Mouse (Mus musculus) inflammation-experienced regulatory T-cells, adult 6 months (primary cell): ENCODE results near the gene Itgb3bp. TPM values are rescaled to one million over a fixed set of nuclear protein-coding genes. Genes with fewer than 3 reads are reported as not detected.

ENCODE experiments used
- ATAC-seq: one replicate; pipeline ENCODE4 v1.8.0; 2017
- polyA plus RNA-seq, 3 experiments: library from polyadenylated mRNA; unstranded; fragments of 100-300 nt; shearing (Covaris generic); gene quantifications; one replicate each; pipeline ENCODE4 v1.2.1; 2017

Itgb3bp gene
- polyA plus RNA-seq: 10 to 100 TPM; 26.1 to 35.5 (median 26.5) TPM

DNA sequence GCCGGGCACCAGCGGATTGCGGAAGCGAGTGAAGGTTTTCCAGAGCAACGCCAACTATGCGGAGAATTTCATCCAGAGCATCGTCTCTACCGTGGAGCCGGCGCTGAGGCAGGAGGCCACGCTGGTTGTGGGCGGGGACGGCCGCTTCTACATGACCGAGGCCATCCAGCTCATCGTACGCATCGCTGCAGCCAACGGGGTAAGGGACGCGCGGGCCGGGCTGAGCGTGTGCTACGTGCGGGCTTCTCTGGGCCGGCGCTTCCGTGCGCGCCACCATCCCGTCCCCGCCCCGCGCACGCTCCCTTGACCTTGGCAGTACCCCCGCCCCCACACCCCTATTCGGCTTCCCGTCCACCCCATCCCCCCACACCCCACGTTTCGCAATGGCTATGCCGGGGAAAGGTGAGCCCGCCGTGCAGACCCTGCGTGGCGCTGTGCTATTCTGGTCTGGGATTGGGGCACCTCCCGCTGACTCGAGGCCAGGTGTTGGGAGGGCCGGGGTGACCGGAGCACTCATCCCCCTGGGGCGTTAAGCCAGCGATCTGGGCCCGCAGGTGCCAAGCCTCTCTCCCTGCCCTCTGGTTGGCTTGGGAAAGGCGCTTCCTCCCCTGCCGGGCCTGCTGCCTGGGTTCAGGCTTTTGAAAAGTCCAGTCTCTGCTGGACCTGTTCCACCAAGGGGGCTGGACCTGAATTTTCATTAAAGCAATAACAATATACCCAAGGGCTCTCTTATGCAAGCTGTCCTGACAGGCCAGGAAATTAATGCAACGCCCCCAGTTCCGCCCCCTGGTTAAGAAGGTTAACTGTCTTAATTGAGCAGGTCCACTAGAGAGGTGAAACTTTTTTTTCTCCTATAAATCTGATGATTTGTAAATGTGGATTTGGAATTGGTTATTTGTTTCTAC lies at the start of gene Itgb3bp:
Gene Itgb3bp, minus strand, starts transcription at position 201 of the 905 bp plus-strand sequence.
- peak; percentile 53 for ATAC-seq

DNA sequence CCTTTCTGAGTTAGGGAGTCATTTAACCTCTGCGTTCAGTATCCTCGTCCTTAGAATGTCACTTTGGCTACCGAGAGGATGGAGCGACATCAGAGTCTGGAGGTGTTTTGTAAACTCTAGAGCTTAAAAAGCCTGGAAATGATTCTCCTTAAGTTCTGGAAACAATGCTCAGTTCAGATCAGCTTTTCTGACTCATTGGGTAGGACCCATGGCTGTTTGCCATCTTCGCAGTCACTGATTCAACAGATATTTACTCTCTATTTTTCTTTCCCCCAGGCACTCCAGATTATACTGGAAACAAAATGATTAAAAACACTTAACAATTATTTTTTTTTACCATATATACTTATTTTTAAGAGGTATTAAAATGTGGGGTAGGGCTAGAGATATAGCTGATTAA lies 49.7 kb upstream of the Itgb3bp start:
- ATAC-seq: no peak

DNA sequence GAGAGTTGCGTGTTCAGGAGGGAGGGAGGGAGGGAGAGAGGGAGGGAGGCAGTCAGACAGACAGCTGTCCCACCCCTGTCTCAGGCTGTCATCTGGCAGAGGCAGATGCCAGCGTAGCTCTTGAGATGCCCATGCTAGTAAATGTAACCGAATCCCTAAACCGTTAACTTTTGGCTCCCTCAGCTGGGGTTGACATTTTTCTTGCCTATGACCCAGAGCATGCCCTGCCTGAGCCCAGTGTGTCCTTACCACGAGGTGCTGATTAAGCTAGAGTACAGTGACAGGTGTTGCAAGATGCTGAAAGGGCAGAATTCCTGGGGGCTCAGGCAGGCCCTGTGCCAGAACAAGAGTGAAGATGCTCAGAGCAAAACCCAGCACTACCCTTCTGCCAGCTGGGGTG lies 44.8 kb upstream of the Itgb3bp start:
- no peak for ATAC-seq

DNA sequence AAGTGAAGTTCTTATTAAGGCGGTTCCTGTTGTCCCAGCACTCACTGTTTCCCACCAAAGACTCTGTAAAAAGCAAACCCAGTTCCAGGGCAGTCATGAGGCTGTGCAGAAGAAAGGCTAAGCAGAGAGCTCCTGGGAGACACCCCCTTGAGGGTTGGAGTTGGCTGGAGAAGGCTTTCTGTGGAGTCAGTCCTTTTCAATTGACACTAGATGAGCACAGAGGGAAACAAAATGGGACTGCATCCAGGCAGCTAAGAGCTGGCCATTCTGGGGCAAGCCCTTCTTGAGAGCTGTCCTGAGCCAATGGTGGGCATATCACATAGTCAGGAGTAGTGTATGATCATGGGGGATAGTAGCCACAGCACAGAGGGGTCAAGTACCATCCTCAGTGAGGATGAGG lies 44.3 kb upstream of the Itgb3bp start:
- ATAC-seq: no peak

DNA sequence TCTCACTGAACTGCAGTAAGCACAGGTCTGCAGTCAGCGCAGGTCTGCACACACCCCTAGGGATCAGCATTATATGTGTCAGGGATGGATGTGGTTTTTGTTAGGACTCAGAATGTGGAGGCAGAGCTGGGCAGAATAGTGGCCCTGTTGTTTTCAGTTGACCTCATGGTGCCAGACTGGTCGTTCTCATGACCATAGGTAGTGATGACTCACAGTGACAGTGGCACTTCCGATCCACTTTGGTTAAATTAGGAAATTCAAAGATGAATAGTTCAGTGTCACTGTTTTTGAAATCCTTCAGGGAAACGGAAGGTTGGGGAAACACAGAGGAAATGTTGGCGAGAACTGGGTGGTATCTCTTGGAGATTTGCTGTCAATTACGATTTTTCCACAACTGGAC lies 43.3 kb upstream of the Itgb3bp start:
- ATAC-seq: no peak

DNA sequence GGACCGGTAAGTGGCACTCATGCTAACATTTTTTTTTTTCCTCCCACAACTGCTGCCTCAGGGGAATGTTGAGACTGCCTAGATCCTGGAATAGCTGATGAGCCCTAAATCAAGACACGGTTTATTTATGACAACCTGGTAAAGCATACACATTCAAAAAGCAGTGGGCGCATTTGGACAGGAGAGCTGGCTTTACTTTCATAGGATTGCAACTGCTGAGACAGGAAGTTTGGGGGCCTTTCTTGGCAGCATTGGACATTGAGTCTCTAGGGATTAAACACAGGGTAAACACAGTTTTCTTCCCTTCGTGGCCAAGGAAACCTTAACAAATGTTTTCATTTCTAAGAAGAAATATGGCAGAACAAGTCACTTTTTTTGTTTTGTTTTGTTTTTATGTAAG lies 40.5 kb upstream of the Itgb3bp start:
- no peak for ATAC-seq

DNA sequence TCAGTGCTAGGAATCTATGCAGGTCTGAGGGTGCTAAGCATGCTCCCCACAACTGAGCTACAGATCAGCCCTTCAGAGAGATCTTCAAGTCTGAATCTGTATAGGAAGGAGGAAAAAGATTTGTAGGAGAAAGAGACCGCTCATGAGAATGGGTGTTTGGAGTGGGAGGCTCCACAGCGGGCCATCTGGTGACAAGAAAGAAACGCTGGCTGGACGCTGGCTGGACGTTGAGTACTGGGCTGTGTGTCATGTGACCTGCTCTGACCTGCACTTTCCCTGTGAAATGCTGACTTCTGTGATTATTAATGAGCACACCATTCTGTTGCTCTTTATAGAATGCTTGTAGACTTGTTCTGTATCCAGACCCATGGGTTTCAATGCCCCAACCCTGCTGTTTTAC lies 39.7 kb upstream of the Itgb3bp start:
- ATAC-seq: no peak

DNA sequence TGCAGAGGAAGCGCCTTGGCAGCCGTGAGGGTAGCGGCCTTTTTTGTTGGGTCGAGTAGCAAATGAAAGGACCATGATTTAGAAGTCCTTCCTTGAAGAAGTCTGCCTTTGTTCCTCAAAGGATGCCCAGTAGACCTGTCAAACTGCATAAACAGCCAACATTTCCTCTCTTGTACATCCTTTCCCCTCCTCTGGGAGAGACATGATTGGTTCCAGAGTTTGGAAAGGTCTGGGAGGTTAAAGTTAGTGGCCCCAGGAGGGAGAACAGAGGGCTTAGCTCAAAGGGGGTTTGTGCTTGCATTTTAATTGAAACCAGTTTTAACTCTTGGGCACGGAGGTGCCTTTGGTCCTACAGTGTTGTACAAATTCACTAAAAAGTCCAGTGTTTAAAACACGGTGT lies 36.9 kb upstream of the Itgb3bp start:
- no peak for ATAC-seq

DNA sequence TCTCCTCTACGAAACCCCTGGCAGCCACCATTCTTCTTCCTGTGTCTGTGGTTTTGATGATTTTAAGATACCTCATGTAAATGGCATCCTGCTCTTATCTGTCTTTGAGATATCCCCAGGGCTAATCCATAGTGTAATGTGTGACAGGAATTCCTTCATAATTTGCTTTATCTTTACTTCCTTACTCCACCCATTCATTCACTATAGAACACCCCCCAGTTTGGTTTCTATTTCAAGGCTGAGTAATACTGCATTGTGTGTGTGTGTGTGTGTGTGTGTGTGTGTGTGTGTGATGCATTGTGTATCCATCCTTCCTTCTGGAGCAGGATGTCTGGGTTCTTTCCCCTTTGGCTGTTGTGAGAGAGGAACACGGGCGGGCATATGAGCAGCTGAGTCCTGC lies 29.7 kb upstream of the Itgb3bp start:
- ATAC-seq: no peak

DNA sequence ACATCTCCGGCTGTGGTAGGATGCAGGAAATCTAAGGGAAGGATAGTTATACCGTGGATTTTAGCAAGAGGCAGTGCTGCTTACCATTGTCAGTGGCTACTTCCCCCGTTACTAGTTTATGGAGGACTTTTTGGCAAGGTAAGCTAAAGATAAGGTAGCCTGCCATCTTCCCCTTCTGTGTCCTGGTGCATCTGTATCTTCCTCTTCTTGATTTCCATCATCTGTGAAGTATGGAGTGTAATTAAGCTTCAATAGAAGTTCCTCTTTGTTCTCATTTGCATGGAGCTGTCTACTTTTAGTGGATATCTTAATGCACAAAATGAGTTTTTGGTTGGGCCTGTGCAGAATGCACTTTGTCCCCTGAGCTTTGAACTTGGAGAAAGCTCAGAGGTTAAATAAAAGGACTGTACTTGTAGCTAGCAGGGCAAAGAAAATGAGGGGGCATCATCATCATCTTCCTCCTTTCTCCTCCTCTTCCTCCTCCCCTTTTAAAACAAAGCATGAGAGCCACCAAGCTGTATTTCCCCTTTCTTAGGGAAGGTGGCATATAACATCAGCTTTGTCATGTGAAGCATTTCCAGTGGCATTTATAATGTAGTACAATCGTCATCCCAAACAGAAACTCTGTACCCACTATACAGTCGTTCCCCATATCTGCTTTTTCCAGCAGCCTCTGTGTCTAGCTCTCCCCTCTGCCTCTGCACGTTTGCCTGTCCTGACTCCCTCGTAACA lies 28.6 kb upstream of the Itgb3bp start:
- ATAC-seq: no peak

DNA sequence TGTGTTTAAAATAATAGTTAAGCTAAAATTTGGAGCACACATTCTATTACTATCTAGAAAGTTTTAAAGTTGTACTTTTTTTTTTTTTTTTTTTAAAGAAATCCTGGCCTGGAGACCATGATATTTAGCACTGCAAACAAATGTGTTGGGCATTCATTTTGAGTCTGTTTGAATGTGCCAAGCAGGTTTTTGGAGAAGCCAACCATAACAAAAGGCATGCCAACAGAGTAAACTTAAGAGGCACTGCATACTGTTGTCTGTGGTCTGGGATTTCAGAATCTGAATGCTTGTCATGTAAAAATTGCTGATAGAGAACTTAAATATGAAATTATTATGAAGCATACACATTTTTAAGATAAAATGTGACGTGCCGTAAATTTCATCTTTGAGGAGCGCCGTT lies 27.6 kb upstream of the Itgb3bp start:
- no peak for ATAC-seq

DNA sequence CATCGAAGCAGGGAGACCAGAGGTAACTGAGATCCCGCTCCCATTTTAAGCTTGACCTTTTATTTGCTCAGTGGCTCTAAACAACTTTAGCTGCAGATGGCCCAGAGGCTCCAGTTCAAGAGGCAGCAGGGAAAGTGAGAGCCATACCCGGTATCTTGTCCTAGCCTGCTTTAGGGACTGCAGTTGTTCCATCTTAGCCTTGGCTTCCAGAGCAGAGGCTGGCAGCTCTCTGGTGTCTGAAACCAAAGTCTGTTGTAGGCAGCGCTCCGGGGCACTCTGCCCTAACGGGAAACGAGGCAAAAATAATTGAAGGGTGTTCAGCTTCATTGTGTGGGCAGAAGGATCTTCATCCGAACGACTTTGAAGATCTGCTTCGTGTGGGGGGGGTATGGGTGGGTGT lies 25.8 kb upstream of the Itgb3bp start:
- ATAC-seq: no peak

DNA sequence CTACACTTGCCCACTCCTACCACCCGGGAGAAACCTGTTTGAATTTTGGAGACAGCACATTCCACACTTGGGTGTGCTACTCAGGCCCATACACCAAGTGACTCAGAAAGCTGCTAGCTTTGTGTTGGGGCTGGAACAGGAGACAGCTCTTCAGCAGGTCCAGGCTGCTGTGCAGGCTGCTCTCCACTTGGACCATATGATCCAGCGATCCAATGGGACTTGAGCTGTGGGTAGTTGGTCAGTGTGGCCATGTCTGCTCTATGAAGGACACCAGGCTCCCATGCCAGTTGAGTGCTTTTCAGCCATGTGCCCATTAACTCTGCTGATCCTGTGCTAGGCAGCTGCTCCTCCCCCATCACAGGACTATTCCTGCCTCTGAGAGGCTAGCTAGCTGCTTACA lies 24.3 kb upstream of the Itgb3bp start:
- no peak for ATAC-seq

DNA sequence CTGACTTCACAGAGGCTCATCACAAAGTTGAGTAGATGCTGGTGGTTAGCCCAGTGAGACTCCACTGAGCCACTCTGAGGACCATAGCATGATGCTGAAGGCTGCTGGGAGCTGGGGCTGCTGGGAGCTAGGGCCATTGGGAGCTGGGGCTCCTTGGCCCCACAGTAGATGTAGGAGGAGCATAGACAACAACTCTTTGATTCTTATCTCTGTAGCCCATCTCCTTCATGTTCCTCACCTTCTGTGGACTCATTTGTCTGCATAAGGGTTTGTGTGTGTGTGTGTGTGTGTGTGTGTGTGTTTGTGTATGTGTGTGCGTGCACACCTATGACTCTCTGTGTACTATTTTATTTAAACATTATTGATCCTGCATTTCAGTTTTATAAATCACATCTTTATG lies 18.3 kb upstream of the Itgb3bp start:
- peak; percentile 36 for ATAC-seq

DNA sequence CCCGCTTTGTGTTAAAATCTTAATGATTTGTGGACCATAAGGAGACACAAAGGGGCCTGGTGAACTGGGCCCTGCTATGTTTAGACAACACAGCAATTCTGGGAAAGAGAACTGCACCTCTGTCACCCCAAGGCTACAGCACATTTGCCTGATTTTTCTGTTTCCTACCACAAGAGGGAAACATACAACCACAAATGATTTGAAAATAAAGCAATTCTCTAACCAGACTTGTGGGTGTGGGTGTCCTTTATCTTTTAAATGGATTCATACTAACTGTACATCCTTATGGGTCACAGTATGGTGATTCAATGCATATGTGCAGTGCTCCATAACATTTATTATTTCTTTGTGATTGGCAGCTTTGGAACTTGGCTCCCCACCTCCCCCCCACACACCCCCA lies 17.6 kb upstream of the Itgb3bp start:
- ATAC-seq: peak; percentile 58

DNA sequence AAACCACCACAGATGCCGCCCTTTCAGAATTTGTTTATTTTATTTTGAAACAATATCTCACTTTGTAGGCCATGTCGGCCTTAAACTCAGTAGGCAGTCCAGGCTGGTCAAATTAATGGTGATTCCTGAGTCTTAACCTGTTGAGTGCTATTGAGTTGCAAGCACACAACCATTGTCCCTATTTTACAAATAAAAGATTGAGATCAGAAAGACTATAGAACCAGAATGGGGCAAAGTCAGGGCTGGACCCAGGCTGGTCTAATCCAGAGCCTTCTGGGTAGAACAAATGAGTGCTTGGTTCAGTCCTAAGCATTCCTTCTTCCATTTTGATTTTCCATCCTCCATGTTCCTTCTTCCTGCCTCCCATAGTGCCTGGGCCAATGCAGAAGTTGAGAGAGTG lies 16.9 kb upstream of the Itgb3bp start:
- no peak for ATAC-seq

DNA sequence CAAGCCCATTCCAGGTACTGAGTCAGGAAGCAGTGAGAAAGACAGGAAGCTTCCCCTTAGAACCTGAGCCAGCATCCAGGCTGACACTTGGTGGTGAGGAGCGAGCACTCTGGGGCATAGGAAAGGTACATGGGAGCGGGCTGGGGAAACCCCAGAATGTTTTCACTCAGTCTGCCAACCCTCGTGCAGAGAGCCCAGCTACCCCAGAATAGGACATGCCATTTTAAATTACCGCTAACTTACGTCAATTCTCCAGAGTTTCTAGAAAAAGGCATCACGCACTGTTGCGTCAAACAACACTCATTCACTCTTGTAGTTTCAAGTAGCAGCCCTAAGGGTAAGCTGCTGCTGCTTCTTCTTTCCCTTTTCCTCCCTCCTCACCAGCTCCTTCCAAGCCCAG lies 15.4 kb upstream of the Itgb3bp start:
- no peak for ATAC-seq

DNA sequence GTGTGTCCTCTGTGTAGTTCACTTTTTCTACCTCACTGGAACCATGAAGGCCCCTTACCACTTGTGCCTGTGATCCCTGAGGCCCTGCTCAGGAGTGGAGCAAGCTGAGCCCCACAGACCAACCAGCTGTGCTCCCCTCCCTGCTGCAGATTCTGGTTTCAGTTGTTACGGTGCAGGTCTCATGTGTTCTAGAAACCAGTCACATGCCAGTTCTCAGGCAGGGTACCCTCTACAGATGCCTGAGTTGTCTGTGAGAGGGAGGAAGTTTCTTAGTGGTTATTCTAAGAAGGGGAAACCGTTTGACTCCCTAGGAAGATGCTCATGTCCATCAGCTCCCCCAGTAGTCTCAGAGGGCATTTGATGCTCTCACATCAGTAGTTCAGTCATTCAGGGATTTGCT lies 15.0 kb upstream of the Itgb3bp start:
- ATAC-seq: no peak

DNA sequence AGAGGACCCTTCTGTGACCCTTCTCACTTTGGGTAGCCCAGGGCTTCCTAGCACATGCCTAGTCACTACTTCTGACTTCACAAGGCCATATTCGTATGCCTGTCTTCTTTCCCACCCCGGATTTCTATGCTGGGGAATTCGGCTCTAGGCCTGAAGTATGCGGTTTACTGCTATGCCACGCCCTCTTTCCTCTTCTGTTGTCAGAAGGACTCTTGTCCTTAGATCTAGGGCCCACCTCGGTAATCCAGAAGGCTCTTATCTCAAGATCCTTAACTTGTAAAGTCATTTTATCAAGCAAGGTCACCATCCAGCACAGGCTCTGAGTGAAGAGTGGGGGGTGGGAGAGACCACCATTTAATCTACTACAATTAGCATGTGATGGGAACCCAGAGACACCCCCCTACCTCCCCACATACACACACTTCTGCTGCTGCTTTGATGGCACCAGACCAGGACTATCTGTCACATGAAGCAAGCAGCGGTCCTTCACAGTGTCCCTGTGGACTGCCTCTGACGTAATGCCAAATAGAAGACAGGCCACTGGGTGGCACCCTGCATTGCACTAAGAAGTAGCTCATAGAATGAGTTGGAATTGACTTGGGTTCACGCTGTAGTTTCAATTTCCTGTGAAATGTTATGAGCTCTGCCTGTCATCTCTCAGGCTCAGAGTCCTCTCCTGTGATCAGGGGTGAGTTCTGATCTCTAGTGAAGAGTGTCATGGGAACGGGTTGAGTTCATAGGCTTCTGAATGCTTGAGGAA lies 12.2 kb upstream of the Itgb3bp start:
- ATAC-seq: peak; percentile 81

DNA sequence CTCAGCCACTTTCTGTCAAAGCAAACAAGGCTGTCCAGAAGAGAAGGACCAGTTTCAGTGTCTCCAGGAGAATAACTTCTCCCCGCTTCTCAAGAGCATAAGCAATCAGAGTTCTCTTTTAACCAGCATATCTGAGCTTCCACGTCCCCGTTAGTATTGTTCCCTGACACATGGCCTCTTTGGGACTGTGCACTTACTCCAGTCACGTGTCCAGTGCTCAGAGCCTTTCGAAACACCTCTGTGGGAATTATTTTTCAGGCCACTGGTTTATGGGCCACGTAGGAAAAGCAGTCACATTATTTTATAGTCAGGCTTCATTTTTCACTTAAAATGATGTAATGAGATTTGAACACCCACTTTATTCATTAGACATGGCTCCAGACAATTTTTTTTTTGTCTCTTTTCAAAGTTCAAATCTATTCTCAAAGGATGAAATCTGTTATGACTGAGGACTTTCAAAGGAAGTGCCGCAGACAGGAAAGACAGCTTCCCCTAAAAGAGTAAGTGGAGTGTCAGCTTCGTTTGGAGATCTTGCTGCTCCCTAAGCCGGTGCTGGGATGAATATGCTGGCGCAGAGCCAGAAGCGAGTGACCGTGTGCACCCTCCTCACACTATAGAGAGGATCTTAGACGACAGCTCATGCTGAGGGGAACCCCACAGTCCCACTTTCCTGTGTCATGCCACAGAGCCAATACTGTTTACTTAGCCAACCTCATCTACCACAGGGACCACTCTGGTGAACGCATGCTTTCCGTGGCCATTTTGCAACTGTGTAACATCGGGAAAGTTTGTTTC lies 10.3 kb upstream of the Itgb3bp start:
- no peak for ATAC-seq

DNA sequence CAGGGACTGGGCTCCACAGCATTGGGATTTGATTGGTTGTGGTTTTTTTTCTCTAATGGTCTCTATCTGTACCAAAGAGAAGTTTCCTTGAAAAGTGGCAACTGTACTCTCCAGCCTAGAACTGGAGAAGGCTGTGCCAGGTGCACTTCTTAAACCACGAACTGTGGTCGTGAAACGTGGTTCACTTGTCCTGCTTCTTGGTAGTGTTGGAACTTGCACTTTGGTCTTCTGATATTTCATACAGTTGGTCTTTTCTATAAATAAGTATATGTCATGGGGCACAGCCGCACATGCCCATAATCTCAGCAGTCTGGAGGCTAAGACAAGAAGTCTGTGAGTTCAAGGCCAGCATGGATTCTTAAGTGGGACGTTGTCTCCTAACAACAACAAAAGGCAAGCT lies 6.7 kb upstream of the Itgb3bp start:
- no peak for ATAC-seq

DNA sequence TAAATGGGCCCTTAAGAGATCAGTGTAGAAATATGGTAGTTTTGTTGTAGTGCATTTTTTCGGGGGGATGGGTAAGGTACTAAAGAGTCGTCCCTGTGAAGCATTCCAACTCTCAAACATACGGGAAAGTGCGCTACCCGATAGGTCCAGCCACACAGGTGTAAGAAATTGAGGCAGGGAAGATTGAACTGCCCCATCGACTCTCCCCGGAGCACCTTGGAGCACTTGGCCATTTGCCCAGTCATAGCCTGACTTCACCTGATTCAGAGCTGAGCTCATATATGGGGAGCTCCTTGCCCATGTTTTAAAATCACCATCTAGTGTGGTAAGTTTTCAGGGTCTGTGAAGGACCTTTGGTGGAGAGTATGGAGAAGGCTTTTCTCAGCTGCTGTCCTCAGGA lies 5.2 kb upstream of the Itgb3bp start:
- no peak for ATAC-seq

DNA sequence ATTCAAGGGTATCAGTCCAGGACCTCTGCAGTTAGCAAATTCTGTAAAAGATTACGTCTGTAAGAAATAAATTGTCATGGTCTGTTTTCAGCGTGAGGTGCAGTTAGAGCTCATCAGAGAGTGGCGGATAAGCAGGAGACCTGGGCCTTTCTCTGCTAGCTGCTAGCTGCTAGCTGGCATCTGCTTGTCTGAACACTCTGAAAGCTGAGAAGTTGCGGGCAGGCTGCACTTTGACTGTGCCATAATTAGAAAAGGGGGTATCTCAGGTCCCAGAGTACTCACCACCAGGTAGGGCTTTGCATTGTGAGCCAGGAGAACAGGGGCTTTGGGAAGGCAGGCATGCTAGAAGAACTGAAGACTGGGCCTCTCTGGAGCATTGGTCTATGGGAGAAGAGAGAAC lies 2.2 kb upstream of the Itgb3bp start:
- no peak for ATAC-seq
